8 mouse cellular contexts compared by ENCODE assay signal in the genomic region with DNA sequence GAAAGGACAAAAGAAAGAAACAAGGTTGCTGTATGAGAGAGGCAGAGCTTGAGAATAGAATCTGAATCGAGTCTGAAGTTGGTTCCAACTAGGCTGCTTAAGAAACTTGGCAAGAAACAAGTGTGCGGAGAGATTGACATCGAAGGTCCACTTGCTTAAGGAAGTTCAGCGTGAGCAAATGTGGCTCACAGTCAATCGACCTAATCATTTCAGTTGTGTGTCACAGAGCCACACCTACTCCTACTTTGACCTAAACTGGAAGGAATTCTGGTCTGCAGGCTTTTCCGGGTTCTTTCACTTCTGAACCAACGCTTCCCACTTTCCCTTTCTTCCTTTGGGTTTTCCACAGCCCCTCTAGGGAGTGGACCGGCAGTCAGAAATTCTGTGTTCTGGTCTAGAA.
A peak's percentile ranks its signal among the peaks of the same experiment; 100 is the strongest.
DNase-seq lines count a peak whose midpoint lies in the region; ATAC-seq and TF ChIP-seq lines count a peak whose summit lies in the region.

No protein-coding gene starts in this region.

- peaks cover 32% of the 10 kb centered on the region; the same call in 1 of the 2 replicates for H3K36me3 ChIP-seq in hindbrain, embryonic 10.5 days
- no peaks in the 10 kb centered on the region for H3K36me3 ChIP-seq in hindbrain, embryonic 11.5 days (ENCODE audit: control insufficient read depth, insufficient read depth, low read length)
- H3K36me3 ChIP-seq in forebrain, postnatal 0 days (ENCODE audit: insufficient read depth): no peaks in the 10 kb centered on the region
- no peaks in the 10 kb centered on the region for H3K36me3 ChIP-seq in intestine, postnatal 0 days (ENCODE audit: control insufficient read depth, insufficient read depth)
- no peaks in the 10 kb centered on the region for H3K36me3 ChIP-seq in neural tube, embryonic 13.5 days

- no peak overlapping the region for H3K4me2 ChIP-seq in hindbrain, embryonic 11.5 days (replicated peaks; ENCODE audit: low read depth, low read length)
- peak overlapping the region; percentile 55 for H3K4me2 ChIP-seq in forebrain, postnatal 0 days (ENCODE audit: low read depth)
- peak overlapping the region; percentile 40 for H3K4me2 ChIP-seq in intestine, postnatal 0 days (replicated peaks; ENCODE audit: low read depth)
- H3K4me2 ChIP-seq in neural tube, embryonic 13.5 days: peak overlapping the region; percentile 41

- intact Hi-C loops in left cerebral cortex, postnatal 10 days (cut with DNase I): loop anchor here (2.0 kb wide), 2 partner anchors 103 to 477 kb away; no protein-coding TSS in a partner anchor

- H3K27ac ChIP-seq in hindbrain, embryonic 10.5 days: peak overlapping the region; percentile 85
- no peak overlapping the region for H3K27ac ChIP-seq in hindbrain, embryonic 11.5 days (ENCODE audit: low read depth, low read length)
- peak overlapping the region; percentile 81 for H3K27ac ChIP-seq in forebrain, postnatal 0 days (ENCODE audit: low read depth, low read length)
- no peak overlapping the region; the same call in 1 of the 2 replicates for H3K27ac ChIP-seq in intestine, postnatal 0 days (ENCODE audit: low read depth, low read length)
- peak overlapping the region; percentile 75 for H3K27ac ChIP-seq in neural tube, embryonic 13.5 days (replicated peaks)

- peaks cover 25% of the 10 kb centered on the region for H3K4me1 ChIP-seq in hindbrain, embryonic 10.5 days (replicated peaks)
- H3K4me1 ChIP-seq in hindbrain, embryonic 11.5 days (replicated peaks; ENCODE audit: control insufficient read depth, insufficient read depth, low read length): 0 out of 2 replicates have a peak, but pooled peaks cover 6% of the 10 kb centered on the region
- peaks cover 17% of the 10 kb centered on the region for H3K4me1 ChIP-seq in forebrain, postnatal 0 days (ENCODE audit: insufficient read depth)
- no peaks in the 10 kb centered on the region for H3K4me1 ChIP-seq in intestine, postnatal 0 days (replicated peaks; ENCODE audit: control insufficient read depth, insufficient read depth, low read length)
- H3K4me1 ChIP-seq in neural tube, embryonic 13.5 days (replicated peaks): peaks cover 38% of the 10 kb centered on the region

- no peak for TF ChIP-seq CTCF in forebrain, postnatal 0 days (IDR thresholded peaks at IDR 0.05; ENCODE audit: low read depth)
- TF ChIP-seq CTCF in intestine, postnatal 0 days (IDR thresholded peaks at IDR 0.05; ENCODE audit: low read depth): no peak

- H3K9ac ChIP-seq in hindbrain, embryonic 11.5 days (ENCODE audit: low read depth, low read length): no peak overlapping the region
- H3K9ac ChIP-seq in forebrain, postnatal 0 days: peak overlapping the region; percentile 47
- no peak overlapping the region for H3K9ac ChIP-seq in intestine, postnatal 0 days (ENCODE audit: low read depth, low read length)
- 0 out of 2 replicates have a peak overlapping the region, but pooled peaks have one; percentile 49 for H3K9ac ChIP-seq in neural tube, embryonic 13.5 days

- no peak overlapping the region for H3K4me3 ChIP-seq in hindbrain, embryonic 10.5 days
- H3K4me3 ChIP-seq in hindbrain, embryonic 11.5 days (ENCODE audit: low read depth, low read length): no peak overlapping the region
- peak overlapping the region; percentile 22 for H3K4me3 ChIP-seq in forebrain, postnatal 0 days (ENCODE audit: low read depth, low read length)
- H3K4me3 ChIP-seq in intestine, postnatal 0 days (ENCODE audit: low read depth, low read length): peak overlapping the region; percentile 9; the same call in 1 of the 2 replicates
- peak overlapping the region; percentile 6; the same call in 1 of the 2 replicates for H3K4me3 ChIP-seq in neural tube, embryonic 13.5 days

- no peaks in the 10 kb centered on the region for H3K27me3 ChIP-seq in hindbrain, embryonic 10.5 days (ENCODE audit: insufficient read depth, poor library complexity, severe bottlenecking)
- H3K27me3 ChIP-seq in hindbrain, embryonic 11.5 days (ENCODE audit: control insufficient read depth, insufficient read depth, low read length): no peaks in the 10 kb centered on the region
- no peaks in the 10 kb centered on the region for H3K27me3 ChIP-seq in forebrain, postnatal 0 days (ENCODE audit: insufficient read depth, low read length)
- H3K27me3 ChIP-seq in intestine, postnatal 0 days (replicated peaks; ENCODE audit: control insufficient read depth, insufficient read depth, low read length): no peaks in the 10 kb centered on the region
- no peaks in the 10 kb centered on the region for H3K27me3 ChIP-seq in neural tube, embryonic 13.5 days

- ATAC-seq in hindbrain, embryonic 11.5 days (ENCODE audit: low FRiP score): no peak
- no peak for ATAC-seq in forebrain, postnatal 0 days
- ATAC-seq in intestine, postnatal 0 days: no peak
- ATAC-seq in neural tube, embryonic 13.5 days (ENCODE audit: low read depth): no peak

- H3K9me3 ChIP-seq in hindbrain, embryonic 10.5 days: no peaks in the 10 kb centered on the region
- no peaks in the 10 kb centered on the region for H3K9me3 ChIP-seq in hindbrain, embryonic 11.5 days (ENCODE audit: control insufficient read depth, low read length)
- no peaks in the 10 kb centered on the region for H3K9me3 ChIP-seq in forebrain, postnatal 0 days (ENCODE audit: low read length)
- no peaks in the 10 kb centered on the region for H3K9me3 ChIP-seq in intestine, postnatal 0 days (ENCODE audit: control insufficient read depth)
- H3K9me3 ChIP-seq in neural tube, embryonic 13.5 days: no peaks in the 10 kb centered on the region

- DNase-seq in hindbrain, embryonic 10.5 days (ENCODE audit: low spot score): no peak
- DNase-seq in hindbrain, embryonic 11.5 days (ENCODE audit: low spot score): no peak
- peak; percentile 35 for DNase-seq in forebrain, postnatal 0 days
- DNase-seq in liver: no peak
- DNase-seq in embryo, embryonic 9.5 days (ENCODE audit: extremely low spot score): no peak
- no peak for DNase-seq in left cerebral cortex, postnatal 10 days (ENCODE audit: extremely low spot score in 1 of 2, low spot score in 2 of 2)

- 92% methylated on average over 8 of the region's 8 CpGs for WGBS in hindbrain, embryonic 10.5 days
- 90% methylated on average over 8 of the region's 8 CpGs for WGBS in hindbrain, embryonic 11.5 days
- WGBS in forebrain, postnatal 0 days: 33% methylated on average over 8 of the region's 8 CpGs
- WGBS in intestine, postnatal 0 days: 46% methylated on average over 8 of the region's 8 CpGs
- WGBS in neural tube, embryonic 13.5 days: 84% methylated on average over 8 of the region's 8 CpGs

Comparison
In these comparisons a context has a peak if more than half of its experiments do, and no peak if none do; other contexts are left out.
1. H3K27ac ChIP-seq: peak in hindbrain, embryonic 10.5 days (single experiment), forebrain, postnatal 0 days (single experiment) and neural tube, embryonic 13.5 days (single experiment); none in hindbrain, embryonic 11.5 days (single experiment) and intestine, postnatal 0 days (single experiment).
2. H3K4me3 ChIP-seq: peak in forebrain, postnatal 0 days (single experiment), intestine, postnatal 0 days (single experiment) and neural tube, embryonic 13.5 days (single experiment); none in hindbrain, embryonic 10.5 days (single experiment) and hindbrain, embryonic 11.5 days (single experiment).
3. H3K9ac ChIP-seq: peak in forebrain, postnatal 0 days (single experiment) and neural tube, embryonic 13.5 days (single experiment); none in hindbrain, embryonic 11.5 days (single experiment) and intestine, postnatal 0 days (single experiment).